Mouse (Mus musculus) forebrain, embryonic 14.5 days (tissue): ENCODE measurements around the gene Khdrbs2. TPM values are rescaled to one million over a fixed set of nuclear protein-coding genes. Genes with fewer than 3 reads are reported as not detected.

Experiments
- ATAC-seq: fragments of 200-750 bp; cut with Nextera tagmentation; 2 replicates; pipeline ENCODE4 v1.8.0; 2017; ENCODE audit warnings: mild to moderate bottlenecking, moderate library complexity
- DNase-seq: peaks from one replicate; pipeline ENCODE4 v3.0.0-alpha.2; 2015; ENCODE audit warnings: low spot score
- H3K27ac ChIP-seq: fragments of 300-500 bp; sonication (generic); 2 replicates; pipeline ENCODE4 v1.5.1; 2014; ENCODE audit warnings: low read depth, mild to moderate bottlenecking, control low read depth, low read length, moderate library complexity
- H3K27me3 ChIP-seq: fragments of 300-500 bp; sonication (generic); replicated peaks from 2 replicates; pipeline ENCODE4 v1.6.1; 2014; ENCODE audit warnings: low read length, control low read depth, mixed read lengths; ENCODE audit not compliant: control insufficient read depth, insufficient read depth
- H3K36me3 ChIP-seq: fragments of 300-500 bp; sonication (generic); 2 replicates; pipeline ENCODE4 v1.6.1; 2014; ENCODE audit warnings: low read length, control low read depth; ENCODE audit not compliant: control insufficient read depth, insufficient read depth
- H3K4me1 ChIP-seq: fragments of 300-500 bp; sonication (generic); 2 replicates; pipeline ENCODE4 v1.6.1; 2014; ENCODE audit warnings: antibody characterized with exemption, low read length, control low read depth; ENCODE audit not compliant: control insufficient read depth, insufficient read depth
- H3K4me2 ChIP-seq: fragments of 300-500 bp; sonication (generic); 2 replicates; pipeline ENCODE4 v1.6.1; 2014; ENCODE audit warnings: mild to moderate bottlenecking, control low read depth, low read length
- H3K4me3 ChIP-seq: fragments of 300-500 bp; sonication (generic); 2 replicates; pipeline ENCODE4 v1.5.1; 2014; ENCODE audit warnings: low read depth, low read length, control low read depth
- H3K9ac ChIP-seq: fragments of 300-500 bp; sonication (generic); 2 replicates; pipeline ENCODE4 v1.6.1; 2014; ENCODE audit warnings: mild to moderate bottlenecking, low read length, control low read depth, moderate library complexity
- H3K9me3 ChIP-seq: fragments of 300-500 bp; sonication (generic); replicated peaks from 2 replicates; pipeline ENCODE4 v1.6.1; 2016; ENCODE audit warnings: low read length, control low read depth, mixed read lengths; ENCODE audit not compliant: control insufficient read depth
- WGBS: fragments of 180-500 bp; shearing (Covaris S2); extraction: QIAGEN DNeasy Blood & Tissue Kit; methylation state at CpG from one replicate; pipeline ENCODE4 v1.1.7; 2014; 5-methylcytosine and 5-hydroxymethylcytosine counted together
- polyA plus RNA-seq: library from polyadenylated mRNA; unstranded; fragments of >200 nt; fragmentation: Nextera tagmentation; extraction: Ambion mirVana; gene quantifications from 2 replicates; pipeline ENCODE4 v1.2.1, GENCODE M21; 2014

Gene Khdrbs2
- polyA plus RNA-seq, 1 experiment from 2014 or later = 53.7 TPM

- no peak overlapping the region for H3K27ac ChIP-seq
- no peaks in the 10 kb centered on the region for H3K27me3 ChIP-seq
- H3K4me1 ChIP-seq = no peaks in the 10 kb centered on the region
- no peak overlapping the region for H3K9ac ChIP-seq
- WGBS = 65% methylated on average over 3 of the region's 3 CpGs
- H3K9me3 ChIP-seq = no peaks in the 10 kb centered on the region
- ATAC-seq (peak; percentile 87), DNase-seq (peak; percentile 58)
- no peak overlapping the region for H3K4me2 ChIP-seq
- H3K36me3 ChIP-seq = no peaks in the 10 kb centered on the region
- H3K4me3 ChIP-seq = no peak overlapping the region
These were observed 477.2 kb downstream of the Khdrbs2 start for GRCm38 (mm10) chr1:32649647-32650209.

DNA sequence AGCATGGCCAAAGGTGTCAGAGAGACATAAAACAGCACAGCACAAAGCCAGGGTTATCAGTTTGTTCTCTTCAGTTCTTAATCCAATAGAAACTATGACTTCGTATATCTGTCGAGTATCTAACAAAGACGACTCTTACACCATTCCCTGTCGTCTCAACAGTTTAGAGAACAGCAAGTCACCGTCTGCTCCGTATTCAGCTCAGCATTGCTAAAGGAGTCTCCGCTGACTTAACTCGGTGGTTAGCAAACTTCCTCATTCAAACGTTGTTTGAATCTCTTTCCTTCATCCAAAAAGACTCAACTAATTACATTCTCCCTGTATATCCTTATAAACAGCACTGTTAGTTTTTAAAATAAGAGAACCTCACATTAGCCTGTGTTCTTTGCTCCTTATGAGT lies 521.3 kb downstream of the Khdrbs2 start:
- ATAC-seq = no peak
- H3K27ac ChIP-seq = no peak overlapping the region
- H3K36me3 ChIP-seq = no peaks in the 10 kb centered on the region
- H3K27me3 ChIP-seq = no peaks in the 10 kb centered on the region
- WGBS = 82% methylated on average over 9 of the region's 9 CpGs
- H3K9ac ChIP-seq = no peak overlapping the region
- no peak overlapping the region for H3K4me3 ChIP-seq
- DNase-seq = no peak
- H3K9me3 ChIP-seq = no peaks in the 10 kb centered on the region
- H3K4me1 ChIP-seq = no peaks in the 10 kb centered on the region
- no peak overlapping the region for H3K4me2 ChIP-seq

DNA sequence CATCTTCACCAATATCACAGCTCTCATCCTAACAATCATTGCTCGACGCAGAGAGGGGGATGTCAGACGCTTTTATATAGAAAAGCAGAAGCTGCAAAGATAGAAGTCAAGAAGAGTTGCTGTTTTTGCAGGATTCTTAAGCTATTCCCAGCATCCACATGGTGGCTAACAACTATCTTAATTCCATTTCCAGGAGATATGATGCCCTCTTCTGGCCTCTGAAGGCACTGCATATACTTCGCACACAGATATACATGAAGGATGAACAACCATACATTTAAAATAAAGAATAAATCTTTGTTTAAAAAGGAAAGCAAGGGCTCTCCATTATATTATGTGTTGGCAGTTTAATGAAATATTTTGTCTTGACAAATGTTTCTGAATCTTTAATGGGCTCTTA lies 527.6 kb downstream of the Khdrbs2 start:
- H3K4me1 ChIP-seq = no peaks in the 10 kb centered on the region
- H3K9ac ChIP-seq = no peak overlapping the region
- H3K4me3 ChIP-seq = no peak overlapping the region
- DNase-seq (no peak), ATAC-seq (no peak)
- no peaks in the 10 kb centered on the region for H3K9me3 ChIP-seq
- no peaks in the 10 kb centered on the region for H3K36me3 ChIP-seq
- 94% methylated on average over 4 of the region's 4 CpGs for WGBS
- H3K27ac ChIP-seq = no peak overlapping the region
- H3K4me2 ChIP-seq = no peak overlapping the region
- no peaks in the 10 kb centered on the region for H3K27me3 ChIP-seq

DNA sequence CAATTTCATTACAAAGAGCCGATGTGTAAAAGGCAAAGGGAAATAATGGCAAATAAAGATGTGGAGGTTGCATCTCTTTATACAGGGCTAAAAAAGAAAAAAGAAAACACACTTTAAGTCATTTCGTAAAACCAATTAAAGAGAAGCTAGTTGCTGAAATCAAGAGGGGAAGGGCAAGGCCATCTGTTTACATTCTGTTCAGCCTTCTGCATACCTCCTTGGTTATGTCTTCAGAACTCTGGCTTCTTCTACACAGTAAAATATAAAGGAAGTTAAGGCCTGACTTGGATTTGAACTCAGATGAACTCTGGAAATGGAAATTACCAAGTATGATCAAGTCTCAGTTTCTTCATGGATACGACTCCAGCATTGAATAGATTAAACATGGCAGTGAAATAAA lies 528.8 kb downstream of the Khdrbs2 start:
- Histone ChIP-seq H3K9ac (no peak overlapping the region), H3K27ac (no peak overlapping the region), H3K27me3 (no peaks in the 10 kb centered on the region), H3K9me3 (no peaks in the 10 kb centered on the region), H3K36me3 (no peaks in the 10 kb centered on the region), H3K4me1 (no peaks in the 10 kb centered on the region), H3K4me2 (no peak overlapping the region), H3K4me3 (no peak overlapping the region)
- ATAC-seq (no peak), DNase-seq (no peak)
- WGBS = 96% methylated on average over 3 of the region's 3 CpGs
